Mouse (Mus musculus): Measurements from ENCODE around the gene Sart3.
"Not testable (repeated sequence)": the region's sequence is repeated elsewhere in the genome, so short reads cannot be mapped to it uniquely, and the experiment has no call there.

Sart3 gene

GRCm38 (mm10) chr5:113799691-113800090 is 27.4 kb upstream of the Sart3 start:
- Histone ChIP-seq H3K36me3 (ENCODE audit: control insufficient read depth, insufficient read depth, low read length, poor library complexity, severe bottlenecking) (no peaks in the 10 kb centered on the region), H3K27me3 (ENCODE audit: control insufficient read depth, insufficient read depth, low read length, poor library complexity, severe bottlenecking) (no peaks in the 10 kb centered on the region; the same call in 1 of the 2 replicates)
- DNase-seq (ENCODE audit: low read depth, low spot score), result no peak

DNA sequence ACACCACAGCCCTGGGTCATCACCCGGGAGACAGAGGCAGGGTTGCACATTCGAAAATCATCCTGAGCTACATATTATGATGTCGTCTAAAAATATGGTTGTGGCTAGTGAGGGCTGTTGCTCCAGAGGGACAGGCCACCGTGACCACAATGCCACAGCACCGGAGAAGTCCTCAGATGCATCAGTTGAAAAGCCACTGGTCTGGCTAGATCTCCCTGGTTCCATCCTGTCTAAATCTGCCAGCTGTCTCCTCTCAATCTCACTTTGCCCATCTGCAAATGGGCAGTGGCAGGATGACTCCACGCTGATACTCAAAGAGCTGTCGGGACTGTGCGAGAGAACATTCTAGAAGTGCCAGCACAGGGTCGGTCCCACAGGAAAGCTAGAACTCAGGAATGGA is 26.2 kb upstream of the Sart3 start:
- DNase-seq (ENCODE audit: low read depth, low spot score), result no peak
- H3K36me3 ChIP-seq (ENCODE audit: control insufficient read depth, insufficient read depth, low read length, poor library complexity, severe bottlenecking), result no peaks in the 10 kb centered on the region
- no peaks in the 10 kb centered on the region; the same call in 1 of the 2 replicates for H3K27me3 ChIP-seq (ENCODE audit: control insufficient read depth, insufficient read depth, low read length, poor library complexity, severe bottlenecking)

DNA sequence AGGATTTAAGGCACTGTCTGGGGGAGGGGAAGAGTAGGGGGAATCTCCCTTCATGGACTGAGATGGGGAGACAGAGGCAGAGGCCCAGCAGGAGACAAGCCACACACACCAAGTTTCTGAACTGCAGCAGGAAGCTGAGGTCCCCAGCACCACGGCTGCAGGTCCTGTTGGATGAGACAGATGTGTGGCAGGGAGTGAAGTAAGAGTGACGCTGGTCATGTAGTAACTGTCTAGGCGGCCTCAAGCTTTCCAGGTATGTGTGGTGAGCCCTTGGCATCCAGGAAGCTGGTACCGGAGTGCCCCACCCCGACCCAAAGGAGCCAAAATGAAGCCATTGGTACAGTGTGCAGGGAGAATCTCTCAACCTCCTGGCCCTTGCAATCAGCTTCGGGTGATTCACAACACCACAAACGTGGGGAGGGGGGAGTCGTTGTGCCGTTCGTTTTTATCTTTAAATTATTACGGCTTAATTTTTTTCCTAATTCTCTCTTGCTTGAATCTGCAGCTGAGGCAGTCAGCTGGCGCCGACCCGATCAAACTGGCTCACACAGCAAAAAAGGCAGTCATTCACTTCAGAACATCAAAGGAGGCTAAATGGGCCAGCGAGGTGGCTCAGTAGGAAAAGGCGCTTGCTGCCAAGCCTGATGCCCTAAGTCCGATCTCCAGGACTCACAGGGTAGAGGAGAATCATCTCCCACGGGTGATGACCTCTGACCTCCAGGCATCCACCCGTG is 25.0 kb upstream of the Sart3 start:
- H3K36me3 ChIP-seq (ENCODE audit: control insufficient read depth, insufficient read depth, low read length, poor library complexity, severe bottlenecking), result no peaks in the 10 kb centered on the region
- no peak for DNase-seq (ENCODE audit: low read depth, low spot score)
- H3K27me3 ChIP-seq (ENCODE audit: control insufficient read depth, insufficient read depth, low read length, poor library complexity, severe bottlenecking), result no peaks in the 10 kb centered on the region; the same call in 1 of the 2 replicates

DNA sequence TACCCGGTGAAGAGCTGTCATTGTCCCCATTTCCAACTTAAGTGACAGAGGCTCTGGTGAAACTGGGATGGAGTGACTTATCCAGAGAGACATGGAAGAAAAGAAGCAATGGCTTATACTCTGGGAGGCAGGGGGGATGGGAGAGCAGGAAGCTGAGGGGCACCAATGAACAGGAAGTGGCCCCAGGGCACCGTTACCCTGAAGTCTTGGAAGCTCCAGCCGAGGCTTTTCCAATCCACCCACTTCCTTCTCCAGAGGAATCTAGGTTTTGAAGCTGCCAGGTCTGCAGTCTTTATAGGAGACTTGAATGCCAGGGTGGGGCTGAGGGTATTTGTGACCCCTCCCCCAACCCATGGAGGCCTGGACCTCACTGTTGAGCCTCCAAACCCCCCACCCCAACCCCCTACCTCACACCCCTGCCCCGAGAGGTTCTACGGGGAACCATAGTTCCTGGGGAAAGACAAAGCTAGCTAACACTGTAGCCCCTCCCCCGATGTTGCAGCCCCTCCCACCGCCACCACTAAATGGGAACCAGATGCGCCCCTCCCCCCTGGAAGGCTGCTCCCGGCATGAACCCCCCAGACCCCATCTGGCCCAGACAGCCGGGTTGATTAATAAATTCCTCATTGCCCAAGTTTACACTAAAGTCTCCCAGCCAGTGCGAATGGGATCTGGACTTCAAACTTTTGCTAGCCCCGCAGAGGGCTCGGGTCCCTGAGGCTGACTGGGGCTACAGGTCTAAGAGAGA is 24.3 kb upstream of the Sart3 start:
- Histone ChIP-seq H3K27me3 (ENCODE audit: control insufficient read depth, insufficient read depth, low read length, poor library complexity, severe bottlenecking) (no peaks in the 10 kb centered on the region; the same call in 1 of the 2 replicates), H3K36me3 (ENCODE audit: control insufficient read depth, insufficient read depth, low read length, poor library complexity, severe bottlenecking) (no peaks in the 10 kb centered on the region)
- no peak for DNase-seq (ENCODE audit: low read depth, low spot score)

DNA sequence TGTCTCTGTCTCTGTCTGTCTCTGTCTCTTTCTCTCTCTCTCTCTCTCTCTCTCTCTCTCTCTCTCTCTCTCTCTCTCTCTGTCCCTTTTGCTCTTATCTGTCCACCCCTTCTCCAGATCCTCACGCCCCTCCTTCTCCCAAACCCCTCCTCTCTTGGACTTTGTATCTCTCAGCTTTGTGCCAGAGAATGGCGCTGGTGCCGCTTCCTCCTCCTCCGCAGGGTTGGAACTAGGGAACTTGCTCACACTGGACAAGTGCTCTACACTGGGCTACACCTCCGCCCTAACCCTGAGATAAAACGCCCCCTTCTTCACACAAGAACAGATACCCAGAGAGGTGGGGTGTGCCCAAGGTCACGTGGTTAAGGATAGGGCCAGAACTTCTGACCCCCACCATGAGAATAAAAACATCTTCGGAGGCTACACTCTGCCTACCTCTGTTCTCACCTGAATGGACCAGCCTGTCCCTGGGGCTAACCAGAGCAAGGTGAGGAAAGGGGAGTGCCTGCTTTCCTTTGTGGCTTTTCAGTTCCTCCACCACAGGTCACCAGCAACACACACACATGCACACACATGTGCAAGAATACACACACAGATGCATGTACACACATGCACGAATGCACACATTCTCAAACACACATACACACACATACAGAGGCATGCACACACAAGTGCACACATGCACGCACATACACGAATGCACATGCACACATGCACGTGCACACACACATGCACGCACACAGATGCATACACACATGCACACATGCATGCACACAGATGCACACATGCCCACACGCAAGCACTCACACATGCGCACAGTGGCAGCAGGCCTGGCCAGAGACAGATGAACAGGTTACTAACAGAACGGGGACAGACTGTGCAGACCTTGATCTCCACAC is 19.1 kb upstream of the Sart3 start:
- Histone ChIP-seq H3K27me3 (ENCODE audit: control insufficient read depth, insufficient read depth, low read length, poor library complexity, severe bottlenecking) (no peaks in the 10 kb centered on the region), H3K36me3 (ENCODE audit: control insufficient read depth, insufficient read depth, low read length, poor library complexity, severe bottlenecking) (no peaks in the 10 kb centered on the region)
- no peak for DNase-seq (ENCODE audit: low read depth, low spot score)

DNA sequence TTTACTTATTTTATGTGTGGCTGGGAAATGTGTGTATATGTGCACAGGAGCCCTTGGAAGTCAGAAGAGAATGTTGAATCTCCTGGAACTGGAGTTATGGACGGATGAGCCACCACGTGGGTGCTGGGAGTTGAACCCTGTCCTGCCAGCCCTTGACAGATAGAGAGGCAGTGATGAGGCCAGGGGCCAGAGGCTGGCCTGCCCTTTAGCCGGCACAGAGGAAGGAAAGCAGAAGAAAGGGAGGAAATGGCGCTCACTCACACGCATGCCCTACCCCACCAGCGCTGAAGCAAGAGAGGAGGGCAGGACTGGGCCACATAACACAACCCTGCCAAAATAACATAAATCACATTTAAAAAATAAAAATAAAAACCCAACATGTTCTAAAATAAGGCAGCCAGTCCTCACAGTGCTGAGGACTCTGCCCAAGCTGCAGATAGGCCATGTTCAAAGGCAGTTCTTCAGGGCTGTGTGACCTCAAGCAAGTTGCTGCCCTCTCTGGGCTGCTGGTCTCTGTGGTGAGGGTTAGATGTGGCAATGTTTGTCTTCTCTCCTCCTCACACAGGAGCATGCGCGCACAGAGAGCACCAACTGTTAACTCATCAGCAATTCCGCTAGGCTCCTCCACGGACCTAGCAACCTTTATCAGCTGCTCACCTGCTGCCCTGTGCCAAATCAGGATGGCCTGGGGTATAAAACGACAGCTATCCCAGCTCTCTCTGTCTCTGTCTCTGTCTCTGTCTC is 18.3 kb upstream of the Sart3 start:
- H3K36me3 ChIP-seq (ENCODE audit: control insufficient read depth, insufficient read depth, low read length, poor library complexity, severe bottlenecking), result no peaks in the 10 kb centered on the region
- DNase-seq (ENCODE audit: low read depth, low spot score), result no peak
- no peaks in the 10 kb centered on the region for H3K27me3 ChIP-seq (ENCODE audit: control insufficient read depth, insufficient read depth, low read length, poor library complexity, severe bottlenecking)

- Histone ChIP-seq H3K36me3 (ENCODE audit: control insufficient read depth, insufficient read depth, low read length, poor library complexity, severe bottlenecking) (no peaks in the 10 kb centered on the region), H3K27me3 (ENCODE audit: control insufficient read depth, insufficient read depth, low read length, poor library complexity, severe bottlenecking) (no peaks in the 10 kb centered on the region)
- no peak for DNase-seq (ENCODE audit: low read depth, low spot score)
These were observed 16.9 kb upstream of the Sart3 start for GRCm38 (mm10) chr5:113789075-113789788.

- Histone ChIP-seq H3K36me3 (ENCODE audit: control insufficient read depth, insufficient read depth, low read length, poor library complexity, severe bottlenecking) (no peaks in the 10 kb centered on the region), H3K27me3 (ENCODE audit: control insufficient read depth, insufficient read depth, low read length, poor library complexity, severe bottlenecking) (no peaks in the 10 kb centered on the region)
- DNase-seq (ENCODE audit: low read depth, low spot score), result no peak
These were observed 16.3 kb upstream of the Sart3 start for GRCm38 (mm10) chr5:113788645-113789044.

DNA sequence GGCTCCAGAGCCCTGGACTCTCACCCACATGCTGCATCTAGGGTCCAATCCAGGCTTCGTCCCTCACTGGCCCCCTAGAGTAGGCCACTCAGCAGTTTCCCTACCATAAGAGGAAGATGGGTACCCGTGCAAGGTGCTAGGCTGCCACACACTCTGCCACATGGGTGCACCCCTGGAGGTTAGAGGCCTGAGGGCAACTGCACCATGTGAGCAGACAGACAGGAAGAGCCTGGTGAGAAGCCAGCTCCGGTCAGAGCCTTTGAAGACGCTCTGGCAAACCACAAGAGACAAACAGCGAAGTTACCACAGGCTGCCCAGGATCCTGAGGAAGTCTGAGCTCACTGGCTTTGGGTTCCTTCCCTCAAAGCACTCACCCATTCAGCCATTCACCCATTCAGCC is 14.7 kb upstream of the Sart3 start:
- H3K27me3 ChIP-seq (ENCODE audit: control insufficient read depth, insufficient read depth, low read length, poor library complexity, severe bottlenecking), result no peaks in the 10 kb centered on the region
- peak; percentile 15 for DNase-seq (ENCODE audit: low read depth, low spot score)
- no peaks in the 10 kb centered on the region for H3K36me3 ChIP-seq (ENCODE audit: control insufficient read depth, insufficient read depth, low read length, poor library complexity, severe bottlenecking)

GRCm38 (mm10) chr5:113784104-113784503 is 11.8 kb upstream of the Sart3 start:
- DNase-seq (ENCODE audit: low read depth, low spot score); H3K27me3 ChIP-seq (ENCODE audit: control insufficient read depth, insufficient read depth, low read length, poor library complexity, severe bottlenecking); H3K36me3 ChIP-seq (ENCODE audit: control insufficient read depth, insufficient read depth, low read length, poor library complexity, severe bottlenecking): not testable (repeated sequence)

- H3K36me3 ChIP-seq (ENCODE audit: control insufficient read depth, insufficient read depth, low read length, poor library complexity, severe bottlenecking), result no peaks in the 10 kb centered on the region
- no peaks in the 10 kb centered on the region for H3K27me3 ChIP-seq (ENCODE audit: control insufficient read depth, insufficient read depth, low read length, poor library complexity, severe bottlenecking)
- peak; percentile 68 for DNase-seq (ENCODE audit: low read depth, low spot score)
These were observed 11.3 kb upstream of the Sart3 start for GRCm38 (mm10) chr5:113783581-113784001.

- H3K36me3 ChIP-seq (ENCODE audit: control insufficient read depth, insufficient read depth, low read length, poor library complexity, severe bottlenecking), result no peaks in the 10 kb centered on the region
- no peak for DNase-seq (ENCODE audit: low read depth, low spot score)
These were observed 10.3 kb upstream of the Sart3 start for GRCm38 (mm10) chr5:113782624-113783023.

GRCm38 (mm10) chr5:113781875-113782274 is 9.6 kb upstream of the Sart3 start:
- Histone ChIP-seq H3K36me3 (ENCODE audit: control insufficient read depth, insufficient read depth, low read length, poor library complexity, severe bottlenecking) (no peaks in the 10 kb centered on the region), H3K27me3 (ENCODE audit: control insufficient read depth, insufficient read depth, low read length, poor library complexity, severe bottlenecking) (no peaks in the 10 kb centered on the region)
- DNase-seq (ENCODE audit: low read depth, low spot score), result no peak

More at GRCm38 (mm10) chr5:113782624-113783023, 10.3 kb upstream of the Sart3 start:
- H3K27me3 ChIP-seq (ENCODE audit: control insufficient read depth, insufficient read depth, low read length, poor library complexity, severe bottlenecking), result no peaks in the 10 kb centered on the region

GRCm38 (mm10) chr5:113781254-113781653 is 8.9 kb upstream of the Sart3 start:
- H3K27me3 ChIP-seq (ENCODE audit: control insufficient read depth, insufficient read depth, low read length, poor library complexity, severe bottlenecking), result no peaks in the 10 kb centered on the region
- DNase-seq (ENCODE audit: low read depth, low spot score), result no peak

More at GRCm38 (mm10) chr5:113781254-113781653, 8.9 kb upstream of the Sart3 start:
- H3K36me3 ChIP-seq (ENCODE audit: control insufficient read depth, insufficient read depth, low read length, poor library complexity, severe bottlenecking), result no peaks in the 10 kb centered on the region
